In genomic region chr7:97082219-97083101, GRCm38 (mm10) we compare ENCODE assay signal across 8 mouse cellular contexts. TPM values are rescaled to one million over a fixed set of nuclear protein-coding genes. Genes with fewer than 3 reads are reported as not detected.
DNase-seq lines count a peak whose midpoint lies in the region; ATAC-seq lines count a peak whose summit lies in the region.

No protein-coding gene starts in this region.

- H3K27ac ChIP-seq in embryonic facial prominence, embryonic 11.5 days (replicated peaks; ENCODE audit: low read depth, low read length) = peak overlapping the region; percentile 76
- peak overlapping the region; percentile 83 for H3K27ac ChIP-seq in liver, embryonic 11.5 days (ENCODE audit: low read depth, low read length)
- peak overlapping the region; percentile 95 for H3K27ac ChIP-seq in stomach, embryonic 14.5 days (ENCODE audit: low read length)

- peak; percentile 38 for DNase-seq in 3T3-L1 (ENCODE audit: low read depth, low spot score)
- peak; percentile 35 for DNase-seq in ZHBTc4 (ENCODE audit: low read depth, low spot score)
- peak; percentile 67 for DNase-seq in embryonic facial prominence, embryonic 11.5 days (ENCODE audit: low spot score)
- DNase-seq in heart, adult 8-10 months (ENCODE audit: low spot score) = peak; percentile 89
- peak; percentile 71 for DNase-seq in kidney, adult 18-20 months
- peak; percentile 56 for DNase-seq in liver, embryonic 11.5 days (ENCODE audit: low spot score)
- DNase-seq in monocyte, adult 2 months (ENCODE audit: low read depth in 1 of 2, low spot score in 2 of 2) = peak; percentile 48 to 66

- under 1% methylated on average over 38 of the region's 40 CpGs for WGBS in embryonic facial prominence, embryonic 11.5 days
- 1% methylated on average over 36 of the region's 40 CpGs for WGBS in liver, embryonic 11.5 days
- under 1% methylated on average over 36 of the region's 40 CpGs for WGBS in stomach, embryonic 14.5 days

- H3K4me3 ChIP-seq in embryonic facial prominence, embryonic 11.5 days (ENCODE audit: low read depth, low read length) = peak overlapping the region; percentile 91
- H3K4me3 ChIP-seq in liver, embryonic 11.5 days (ENCODE audit: low read depth, low read length) = peak overlapping the region; percentile 93
- H3K4me3 ChIP-seq in stomach, embryonic 14.5 days (ENCODE audit: low read depth, low read length) = peak overlapping the region; percentile 85

- no peaks in the 10 kb centered on the region for H3K36me3 ChIP-seq in embryonic facial prominence, embryonic 11.5 days (replicated peaks; ENCODE audit: control insufficient read depth, insufficient read depth, low read depth, low read length)
- H3K36me3 ChIP-seq in liver, embryonic 11.5 days (ENCODE audit: control insufficient read depth, insufficient read depth, low read length) = no peaks in the 10 kb centered on the region
- H3K36me3 ChIP-seq in stomach, embryonic 14.5 days (ENCODE audit: control insufficient read depth, insufficient read depth, low read length) = no peaks in the 10 kb centered on the region

- no peaks in the 10 kb centered on the region for H3K27me3 ChIP-seq in embryonic facial prominence, embryonic 11.5 days (ENCODE audit: control insufficient read depth, insufficient read depth, low read length)
- no peaks in the 10 kb centered on the region for H3K27me3 ChIP-seq in liver, embryonic 11.5 days (replicated peaks; ENCODE audit: control insufficient read depth, insufficient read depth, low read length)
- no peaks in the 10 kb centered on the region for H3K27me3 ChIP-seq in stomach, embryonic 14.5 days (ENCODE audit: control insufficient read depth, insufficient read depth, low read length)

- H3K4me2 ChIP-seq in embryonic facial prominence, embryonic 11.5 days (ENCODE audit: low read depth, low read length) = peak overlapping the region; percentile 86
- peak overlapping the region; percentile 89 for H3K4me2 ChIP-seq in liver, embryonic 11.5 days
- peak overlapping the region; percentile 69 for H3K4me2 ChIP-seq in stomach, embryonic 14.5 days (replicated peaks; ENCODE audit: low read depth, low read length)

- H3K4me1 ChIP-seq in embryonic facial prominence, embryonic 11.5 days (ENCODE audit: control insufficient read depth, insufficient read depth, low read length) = no peaks in the 10 kb centered on the region
- H3K4me1 ChIP-seq in liver, embryonic 11.5 days (replicated peaks; ENCODE audit: control insufficient read depth, insufficient read depth, low read length) = peaks cover 20% of the 10 kb centered on the region
- peaks cover 12% of the 10 kb centered on the region; the same call in 1 of the 2 replicates for H3K4me1 ChIP-seq in stomach, embryonic 14.5 days (ENCODE audit: control insufficient read depth, insufficient read depth, low read length)

- peak overlapping the region; percentile 90 for H3K9ac ChIP-seq in embryonic facial prominence, embryonic 11.5 days (replicated peaks; ENCODE audit: low read length)
- peak overlapping the region; percentile 80 for H3K9ac ChIP-seq in liver, embryonic 11.5 days (ENCODE audit: low read depth, low read length)
- H3K9ac ChIP-seq in stomach, embryonic 14.5 days (replicated peaks; ENCODE audit: low read depth, low read length) = peak overlapping the region; percentile 95

- peak; percentile 41 for ATAC-seq in embryonic facial prominence, embryonic 11.5 days (replicated peaks; ENCODE audit: insufficient number of reproducible peaks, low FRiP score, low TSS enrichment, low read depth)
- ATAC-seq in liver, embryonic 11.5 days (replicated peaks; ENCODE audit: low FRiP score) = peak; percentile 29
- ATAC-seq in stomach, embryonic 14.5 days (ENCODE audit: insufficient number of reproducible peaks, insufficient read depth, low FRiP score, low read depth) = peak; percentile 86

- H3K9me3 ChIP-seq in embryonic facial prominence, embryonic 11.5 days (replicated peaks; ENCODE audit: control insufficient read depth, low read length) = no peaks in the 10 kb centered on the region
- H3K9me3 ChIP-seq in liver, embryonic 11.5 days (ENCODE audit: control insufficient read depth, low read length) = no peaks in the 10 kb centered on the region
- H3K9me3 ChIP-seq in stomach, embryonic 14.5 days (ENCODE audit: control insufficient read depth, low read depth, low read length) = no peaks in the 10 kb centered on the region

RNA-seq across cellular contexts. Expression of gene Gab2, which starts 1.1 kb away (rescaled TPM):
- polyA plus RNA-seq in embryonic facial prominence, embryonic 11.5 days (2014; fragmentation: Nextera tagmentation; extraction: Ambion mirVana) = 5.7 and 6.6 TPM in 2 replicates
- total RNA-seq in heart, adult 8-10 months (2022) = 10 to 100 TPM; 14.2 to 17.6 (median 16.2) TPM
- polyA plus RNA-seq in liver, embryonic 11.5 days (2014; fragmentation: Nextera tagmentation; extraction: Ambion mirVana) = 6.2 and 6.6 TPM in 2 replicates
- polyA plus RNA-seq in stomach, embryonic 14.5 days (2014; fragmentation: Nextera tagmentation; extraction: Ambion mirVana) = 9.7 and 9.9 TPM in 2 replicates

Comparison
In these comparisons a context has a peak if more than half of its experiments do, and no peak if none do; other contexts are left out.
1. Peak in every context shown above with its lines: DNase-seq, ATAC-seq, H3K4me3 ChIP-seq and H3K27ac ChIP-seq.
2. DNase-seq: peak in every context shown above with its lines; median percentile 89 in heart, adult 8-10 months; 71 in kidney, adult 18-20 months; 67 in embryonic facial prominence, embryonic 11.5 days; 57 in monocyte, adult 2 months; 56 in liver, embryonic 11.5 days; 38 in 3T3-L1; 35 in ZHBTc4.
3. ATAC-seq: peak in every context shown above with its lines; median percentile 86 in stomach, embryonic 14.5 days; 41 in embryonic facial prominence, embryonic 11.5 days; 29 in liver, embryonic 11.5 days.